Mouse (Mus musculus): ENCODE results near the gene Dolk. TPM values are rescaled to one million over a fixed set of nuclear protein-coding genes. Genes with fewer than 3 reads are reported as not detected.

Gene Dolk
- polyA plus RNA-seq, 1 experiment from 2014 or later: 30.8 TPM

DNA sequence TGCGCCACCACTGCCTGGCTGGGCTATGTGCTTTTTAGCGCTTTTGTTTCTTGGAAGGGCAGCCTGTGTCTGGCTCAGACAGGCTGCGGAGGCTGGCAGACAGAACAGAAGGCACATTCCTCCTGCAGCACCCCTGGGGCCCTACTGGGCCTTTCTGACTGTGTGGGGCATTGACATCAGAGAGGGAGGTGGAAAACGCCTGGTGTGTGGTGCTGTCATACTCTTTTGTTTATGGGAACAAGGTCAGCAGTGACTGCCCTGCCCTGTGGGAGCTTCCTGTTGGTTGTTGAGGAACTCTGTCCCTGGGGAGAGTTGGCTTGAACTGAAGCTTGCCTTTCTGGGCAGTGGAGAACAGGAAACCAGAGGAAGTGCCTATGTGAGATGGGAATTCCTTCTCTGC lies 43.6 kb downstream of the Dolk start:
- peaks cover 64% of the 10 kb centered on the region for H3K36me3 ChIP-seq
- H3K27ac ChIP-seq: no peak overlapping the region
- peaks cover 44% of the 10 kb centered on the region for H3K4me1 ChIP-seq
- no peaks in the 10 kb centered on the region for H3K27me3 ChIP-seq
- WGBS: 41% methylated on average over 4 of the region's 4 CpGs
- ATAC-seq (ENCODE audit: low FRiP score, low read depth): no peak
- no peak overlapping the region for H3K4me3 ChIP-seq
- 0 out of 2 replicates have a peak overlapping the region, but pooled peaks have one; percentile 43 for H3K9ac ChIP-seq
- H3K4me2 ChIP-seq (replicated peaks): no peak overlapping the region
- H3K9me3 ChIP-seq: no peaks in the 10 kb centered on the region

DNA sequence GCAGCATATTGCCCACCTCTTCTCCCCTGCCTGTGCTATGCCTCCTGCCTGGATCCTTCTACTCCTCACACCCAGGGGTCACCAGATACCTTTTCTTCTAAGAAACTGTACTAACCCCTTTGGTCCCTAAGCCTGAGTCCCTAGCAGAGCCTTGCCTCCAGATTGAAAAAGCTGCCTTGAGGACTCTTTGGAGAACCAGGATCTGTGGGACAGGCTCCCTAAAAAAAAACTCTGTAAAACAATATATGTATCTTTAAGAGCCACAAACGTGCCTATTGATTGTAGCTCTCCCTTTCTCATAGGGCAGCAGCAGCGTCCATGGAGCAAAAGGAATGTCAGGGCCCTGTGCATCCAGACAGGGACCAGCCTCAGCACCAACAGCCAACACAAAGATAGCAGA lies 45.9 kb downstream of the Dolk start, which contains the start of gene Gm28035:
TSS of gene Gm28035 (plus strand) at position 301 of the 400 bp plus-strand sequence.
- Histone ChIP-seq H3K4me2 (replicated peaks) (peak within 1 kb of the TSS; percentile 86), H3K27ac (no peak within 1 kb of the TSS), H3K9ac (peak within 1 kb of the TSS; percentile 92), H3K27me3 (no peaks in the 10 kb centered on the region), H3K9me3 (no peaks in the 10 kb centered on the region), H3K4me1 (peaks cover 47% of the 10 kb centered on the region), H3K36me3 (peaks cover 54% of the 10 kb centered on the region), H3K4me3 (0 out of 2 replicates have a peak within 1 kb of the TSS, but pooled peaks have one; percentile 89)
- WGBS: 90% methylated on average over 2 of the region's 2 CpGs
- no peak for ATAC-seq (ENCODE audit: low FRiP score, low read depth)

DNA sequence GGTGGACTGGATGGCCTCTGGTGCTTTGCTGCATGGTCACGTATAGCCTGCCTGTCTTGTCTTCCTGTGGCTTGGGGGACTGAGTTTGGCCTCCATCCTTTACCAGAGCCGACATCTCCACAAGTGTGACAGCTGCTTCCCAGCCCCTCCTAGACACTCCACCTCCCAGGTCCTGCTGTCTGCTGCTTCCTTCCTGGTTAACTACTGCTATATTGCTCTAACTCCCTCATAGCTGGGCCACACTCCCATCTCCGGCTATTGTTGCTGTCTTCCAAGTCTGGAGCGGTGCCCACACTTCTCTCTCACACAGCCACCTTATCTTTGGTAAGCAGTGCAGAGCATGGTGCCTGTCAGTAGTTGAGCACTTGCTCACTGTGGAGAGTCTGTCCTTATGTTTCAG lies 46.4 kb downstream of the Dolk start:
- Histone ChIP-seq H3K4me2 (replicated peaks) (peak overlapping the region; percentile 86), H3K36me3 (peaks cover 50% of the 10 kb centered on the region), H3K4me1 (peaks cover 46% of the 10 kb centered on the region), H3K4me3 (0 out of 2 replicates have a peak overlapping the region, but pooled peaks have one; percentile 89), H3K27ac (no peak overlapping the region), H3K9me3 (no peaks in the 10 kb centered on the region), H3K9ac (peak overlapping the region; percentile 92), H3K27me3 (no peaks in the 10 kb centered on the region)
- 82% methylated on average over 4 of the region's 4 CpGs for WGBS
- ATAC-seq (ENCODE audit: low FRiP score, low read depth): no peak

DNA sequence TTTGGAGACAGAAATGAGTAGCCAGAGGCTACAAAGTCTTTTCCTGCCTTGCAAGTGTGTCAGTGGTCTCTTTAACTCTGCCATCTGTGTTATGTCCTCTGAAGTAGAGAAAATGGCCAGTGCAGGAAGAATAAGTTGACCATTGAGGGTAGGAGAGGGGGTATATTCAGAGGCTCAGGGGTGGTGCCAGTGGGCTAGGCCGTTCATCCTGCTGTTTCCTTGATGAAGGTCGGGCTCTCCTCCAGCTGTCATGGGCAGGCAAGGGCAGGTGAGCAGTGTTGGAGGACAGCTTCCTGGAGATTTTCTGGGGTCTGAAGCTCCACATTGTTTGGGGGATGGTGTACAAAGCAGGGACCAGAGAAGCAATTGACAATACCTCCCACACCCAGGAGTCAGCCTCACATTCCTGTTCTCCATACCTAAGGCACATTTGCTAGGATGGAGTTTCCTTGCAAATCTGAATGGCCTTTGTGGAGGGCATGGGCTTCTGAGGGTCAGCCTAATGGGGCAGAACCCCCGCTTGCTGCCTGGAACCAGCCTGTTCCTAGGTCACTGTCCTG lies 47.1 kb downstream of the Dolk start:
- Histone ChIP-seq H3K36me3 (peaks cover 43% of the 10 kb centered on the region), H3K27me3 (no peaks in the 10 kb centered on the region), H3K4me1 (peaks cover 38% of the 10 kb centered on the region), H3K27ac (no peak overlapping the region), H3K9ac (peak overlapping the region; percentile 92), H3K4me2 (replicated peaks) (peak overlapping the region; percentile 86), H3K9me3 (no peaks in the 10 kb centered on the region), H3K4me3 (peak overlapping the region; percentile 89)
- 74% methylated on average over 3 of the region's 3 CpGs for WGBS
- no peak for ATAC-seq (ENCODE audit: low FRiP score, low read depth)

DNA sequence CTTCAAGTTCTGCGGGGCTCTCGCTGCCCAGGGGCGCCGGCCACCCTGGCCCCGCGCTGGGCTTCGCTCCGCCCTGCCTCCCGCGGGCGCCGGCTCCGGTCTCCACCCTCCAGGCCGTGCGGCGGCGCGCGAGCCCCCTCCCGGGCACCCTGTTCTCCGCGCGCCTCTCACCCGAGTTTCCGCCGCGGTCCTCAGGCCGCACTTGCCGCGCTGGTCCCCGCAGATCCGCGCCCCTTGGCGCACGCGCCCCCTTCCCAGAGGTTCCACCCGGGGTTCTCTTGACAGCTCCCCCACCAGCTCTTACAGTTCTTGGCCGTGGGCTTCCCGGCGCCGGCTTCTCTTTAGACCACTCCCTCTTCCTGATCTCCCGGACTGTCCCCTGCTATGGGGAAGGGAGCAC lies 48.3 kb downstream of the Dolk start:
- Histone ChIP-seq H3K9me3 (no peaks in the 10 kb centered on the region), H3K27me3 (no peaks in the 10 kb centered on the region), H3K4me1 (peaks cover 35% of the 10 kb centered on the region), H3K27ac (peak overlapping the region; percentile 89), H3K36me3 (peaks cover 32% of the 10 kb centered on the region), H3K4me2 (replicated peaks) (peak overlapping the region; percentile 86), H3K4me3 (peak overlapping the region; percentile 89), H3K9ac (peak overlapping the region; percentile 92)
- under 1% methylated on average over 35 of the region's 42 CpGs for WGBS
- peak; percentile 89 for ATAC-seq (ENCODE audit: low FRiP score, low read depth)

DNA sequence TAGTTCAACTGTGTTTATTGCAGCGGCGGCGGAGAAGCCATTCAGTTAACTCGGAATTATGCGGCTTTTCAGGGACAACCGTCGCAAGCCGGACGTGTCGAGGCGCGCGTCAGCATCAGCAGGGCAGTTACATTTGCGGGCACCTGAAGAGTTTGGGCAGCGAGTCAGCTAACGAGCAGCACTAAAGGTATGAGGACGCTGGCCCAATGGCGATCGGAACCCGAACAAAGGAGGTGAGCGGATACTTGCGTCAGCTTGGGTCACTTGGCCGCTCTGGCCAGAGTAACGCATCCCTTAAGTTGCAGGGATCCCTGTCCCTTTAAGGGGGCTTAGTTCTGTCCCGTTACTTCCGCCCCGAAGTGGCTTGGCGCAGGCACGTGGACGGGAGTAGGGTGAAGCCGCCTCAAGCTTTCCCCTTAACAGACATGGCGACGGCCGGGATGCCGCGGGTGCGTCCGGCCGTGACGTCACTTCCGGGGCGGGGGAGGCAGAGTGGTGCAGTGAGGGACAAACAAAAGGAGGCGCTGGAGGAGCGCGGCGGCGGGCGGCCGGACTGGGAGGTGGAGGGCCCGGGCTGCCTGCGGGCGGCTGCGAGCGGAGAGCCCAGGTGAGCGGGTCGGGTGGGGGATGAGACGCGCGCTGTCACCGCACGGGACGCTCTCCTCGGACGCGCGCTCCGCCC lies 48.8 kb downstream of the Dolk start, which contains the start of gene Lrrc8a:
TSS of gene Lrrc8a (plus strand) at position 517 of the 682 bp plus-strand sequence.
- peak; percentile 97 for ATAC-seq (ENCODE audit: low FRiP score, low read depth)
- Histone ChIP-seq H3K36me3 (peaks cover 26% of the 10 kb centered on the region), H3K4me1 (peaks cover 30% of the 10 kb centered on the region), H3K4me2 (replicated peaks) (peak within 1 kb of the TSS; percentile 86), H3K27me3 (no peaks in the 10 kb centered on the region), H3K4me3 (peak within 1 kb of the TSS; percentile 89), H3K9ac (peak within 1 kb of the TSS; percentile 92), H3K9me3 (no peaks in the 10 kb centered on the region; the same call in 1 of the 2 replicates), H3K27ac (peak within 1 kb of the TSS; percentile 89)
- WGBS: under 1% methylated on average over 67 of the region's 67 CpGs

DNA sequence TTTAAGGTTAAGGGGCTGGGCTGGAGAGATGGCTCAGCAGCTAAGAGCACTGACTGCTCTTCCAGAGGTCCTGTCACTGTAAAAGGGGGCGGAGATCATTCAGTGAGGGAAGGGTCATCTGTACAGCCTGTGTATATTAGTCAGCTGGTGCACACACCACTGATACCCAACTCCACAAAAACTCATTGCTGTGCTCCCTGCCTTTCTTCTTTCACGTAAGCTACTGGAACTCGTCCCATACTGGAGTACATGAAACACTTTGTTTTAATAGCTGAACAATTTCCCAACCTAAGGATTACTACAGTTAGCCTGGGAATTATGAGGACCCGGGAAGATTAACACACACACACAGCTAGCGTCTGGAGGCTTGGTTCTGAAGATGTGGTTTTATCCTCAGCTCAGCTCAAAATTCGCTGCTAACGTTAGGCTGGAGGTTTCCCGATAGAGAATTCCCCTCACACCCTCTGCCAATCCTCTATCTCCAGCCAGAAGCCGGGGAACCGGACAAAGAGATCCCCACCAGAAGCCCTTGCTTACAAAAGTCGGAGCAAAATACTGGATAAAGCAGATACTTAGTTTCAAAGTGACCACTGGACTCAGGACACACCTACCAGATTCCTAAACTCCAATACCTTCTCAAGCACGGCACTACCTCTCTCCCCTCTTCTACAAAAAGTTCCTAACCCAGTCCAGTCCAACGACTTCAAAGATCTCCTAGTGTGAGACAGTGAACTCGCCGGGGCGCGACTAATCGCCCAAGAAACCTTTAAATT lies 49.5 kb downstream of the Dolk start:
- 5% methylated on average over 18 of the region's 18 CpGs for WGBS
- peaks cover 27% of the 10 kb centered on the region for H3K4me1 ChIP-seq
- ATAC-seq (ENCODE audit: low FRiP score, low read depth): no peak
- peak overlapping the region; percentile 86 for H3K4me2 ChIP-seq (replicated peaks)
- H3K36me3 ChIP-seq: peaks cover 20% of the 10 kb centered on the region
- H3K27ac ChIP-seq: peak overlapping the region; percentile 89
- no peaks in the 10 kb centered on the region; the same call in 1 of the 2 replicates for H3K9me3 ChIP-seq
- H3K27me3 ChIP-seq: no peaks in the 10 kb centered on the region
- peak overlapping the region; percentile 89 for H3K4me3 ChIP-seq
- H3K9ac ChIP-seq: peak overlapping the region; percentile 77

DNA sequence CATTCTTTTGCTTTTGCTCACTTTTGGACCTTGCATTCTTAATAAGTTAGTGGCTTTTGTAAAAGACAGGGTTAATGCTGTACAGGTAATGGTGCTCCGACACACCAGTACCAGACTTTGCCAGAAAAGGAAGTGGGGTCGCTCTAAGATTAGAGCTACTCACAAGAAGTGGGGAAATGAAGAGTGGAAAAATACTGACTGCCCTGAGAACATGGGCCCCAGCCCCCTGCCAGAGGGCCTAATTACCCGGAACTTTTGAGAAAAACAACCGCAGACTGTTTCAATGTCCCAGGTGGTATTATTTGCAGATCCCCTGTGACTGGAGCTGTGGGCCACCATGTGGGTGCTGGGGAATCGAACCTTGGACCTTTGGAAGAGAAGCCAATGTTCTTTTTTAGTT lies 50.5 kb downstream of the Dolk start:
- no peaks in the 10 kb centered on the region; the same call in 1 of the 2 replicates for H3K9me3 ChIP-seq
- no peak overlapping the region for H3K4me3 ChIP-seq
- ATAC-seq (ENCODE audit: low FRiP score, low read depth): no peak
- H3K27ac ChIP-seq: no peak overlapping the region
- H3K9ac ChIP-seq: no peak overlapping the region
- peaks cover 27% of the 10 kb centered on the region for H3K4me1 ChIP-seq
- no peaks in the 10 kb centered on the region for H3K27me3 ChIP-seq
- WGBS: 74% methylated on average over 5 of the region's 5 CpGs
- peaks cover 10% of the 10 kb centered on the region for H3K36me3 ChIP-seq
- H3K4me2 ChIP-seq (replicated peaks): no peak overlapping the region

Other genes with a start within 250 kb of the Dolk start
- gene Wdr34, start 237.5 kb downstream of the Dolk start, polyA plus RNA-seq (2015; fragmentation: Nextera tagmentation; extraction: Ambion mirVana): 40.4 and 42.5 TPM in 2 replicates
- 514 and 554 TPM in 2 replicates for gene Set, start 229.0 kb downstream of the Dolk start, polyA plus RNA-seq (2015; fragmentation: Nextera tagmentation; extraction: Ambion mirVana)
- gene Pkn3, start 208.7 kb downstream of the Dolk start, polyA plus RNA-seq (2015; fragmentation: Nextera tagmentation; extraction: Ambion mirVana): 8.6 and 10.0 TPM in 2 replicates
- gene Zdhhc12, start 192.7 kb downstream of the Dolk start, polyA plus RNA-seq (2015; fragmentation: Nextera tagmentation; extraction: Ambion mirVana): 25.3 and 27.9 TPM in 2 replicates
- gene Zer1, start 161.7 kb downstream of the Dolk start, polyA plus RNA-seq (2015; fragmentation: Nextera tagmentation; extraction: Ambion mirVana): 11.2 and 12.5 TPM in 2 replicates
- 10.1 and 10.7 TPM in 2 replicates for gene Tbc1d13, start 152.6 kb downstream of the Dolk start, polyA plus RNA-seq (2015; fragmentation: Nextera tagmentation; extraction: Ambion mirVana)
- gene Endog, start 114.8 kb downstream of the Dolk start, polyA plus RNA-seq (2015; fragmentation: Nextera tagmentation; extraction: Ambion mirVana): 17.2 and 19.2 TPM in 2 replicates
- gene Spout1, start 107.9 kb downstream of the Dolk start, polyA plus RNA-seq (2015; fragmentation: Nextera tagmentation; extraction: Ambion mirVana): 87.8 and 96.7 TPM in 2 replicates
- 7.8 and 8.1 TPM in 2 replicates for gene Kyat1, start 80.5 kb downstream of the Dolk start, polyA plus RNA-seq (2015; fragmentation: Nextera tagmentation; extraction: Ambion mirVana)
- gene Lrrc8a, start 48.6 kb downstream of the Dolk start, polyA plus RNA-seq (2015; fragmentation: Nextera tagmentation; extraction: Ambion mirVana): 49.1 and 51.6 TPM in 2 replicates
- 0.22 TPM in 1 of 2 replicates, not detected in the other for gene Gm28035, start 45.8 kb downstream of the Dolk start, polyA plus RNA-seq (2015; fragmentation: Nextera tagmentation; extraction: Ambion mirVana)
- gene Phyhd1, start 20.1 kb downstream of the Dolk start, polyA plus RNA-seq (2015; fragmentation: Nextera tagmentation; extraction: Ambion mirVana): 4.1 and 4.5 TPM in 2 replicates
- gene Gm28038, start 5.3 kb downstream of the Dolk start, polyA plus RNA-seq (2015; fragmentation: Nextera tagmentation; extraction: Ambion mirVana): not detected in 2 replicates
- 33.7 and 41.2 TPM in 2 replicates for gene Nup188, start 63 bp upstream of the Dolk start, polyA plus RNA-seq (2015; fragmentation: Nextera tagmentation; extraction: Ambion mirVana)
- 82.7 and 85.0 TPM in 2 replicates for gene Sh3glb2, start 73.0 kb upstream of the Dolk start, polyA plus RNA-seq (2015; fragmentation: Nextera tagmentation; extraction: Ambion mirVana)
- 24.3 and 26.6 TPM in 2 replicates for gene Miga2, start 77.9 kb upstream of the Dolk start, polyA plus RNA-seq (2015; fragmentation: Nextera tagmentation; extraction: Ambion mirVana)
- gene Dolpp1, start 105.9 kb upstream of the Dolk start, polyA plus RNA-seq (2015; fragmentation: Nextera tagmentation; extraction: Ambion mirVana): 33.1 and 33.5 TPM in 2 replicates
- 28.0 and 31.1 TPM in 2 replicates for gene Crat, start 129.5 kb upstream of the Dolk start, polyA plus RNA-seq (2015; fragmentation: Nextera tagmentation; extraction: Ambion mirVana)
- gene Ptpa, start 129.7 kb upstream of the Dolk start, polyA plus RNA-seq (2015; fragmentation: Nextera tagmentation; extraction: Ambion mirVana): 144 and 150 TPM in 2 replicates
- 2.9 and 3.0 TPM in 2 replicates for gene Ier5l, start 187.9 kb upstream of the Dolk start, polyA plus RNA-seq (2015; fragmentation: Nextera tagmentation; extraction: Ambion mirVana)

All from limb, embryonic 13.5 days (tissue).